Mouse (Mus musculus): ENCODE measurements around the gene Jakmip3.

- TF ChIP-seq CTCF (IDR thresholded peaks at IDR 0.05; ENCODE audit: low read depth) (no peak), EP300 (optimal IDR thresholded peaks at IDR 0.05) (no peak)
Measured at GRCm38 (mm10) chr7:139079141-139079540, 138.6 kb downstream of the Jakmip3 start.

Measured in stomach, postnatal 0 days (tissue).